Comparison of ENCODE assay signal across 8 mouse cellular contexts in the genomic region with DNA sequence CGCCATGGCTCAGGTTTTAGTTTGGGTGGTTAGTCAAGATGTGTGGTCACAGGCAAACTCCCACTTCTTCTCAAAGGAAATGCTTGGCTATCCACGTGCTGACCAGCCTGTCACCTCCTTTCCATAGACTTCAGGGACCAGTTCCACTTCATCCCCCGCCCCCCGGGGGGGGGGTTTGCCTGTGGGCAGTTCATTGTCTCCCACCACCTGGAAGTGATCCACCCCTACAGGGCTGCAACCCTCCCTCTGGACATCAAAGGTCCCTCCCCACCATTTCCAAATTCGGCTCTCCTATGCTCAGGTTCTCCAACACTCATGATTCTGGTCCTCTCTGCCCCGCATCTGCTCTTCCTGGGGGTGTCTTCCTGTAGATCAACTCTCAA. TPM values are rescaled to one million over a fixed set of nuclear protein-coding genes. Genes with fewer than 3 reads are reported as not detected.
DNase-seq lines count a peak whose midpoint lies in the region; ATAC-seq and TF ChIP-seq lines count a peak whose summit lies in the region.

No protein-coding gene starts in this region.

- no peaks in the 10 kb centered on the region for H3K4me1 ChIP-seq in lung, adult 2 months (ENCODE audit: control insufficient read depth, insufficient read depth, low read length)
- peaks cover 4% of the 10 kb centered on the region; the same call in 1 of the 2 replicates for H3K4me1 ChIP-seq in embryonic facial prominence, embryonic 12.5 days
- H3K4me1 ChIP-seq in intestine, embryonic 14.5 days (replicated peaks; ENCODE audit: control insufficient read depth, insufficient read depth, low read length), result peaks cover 29% of the 10 kb centered on the region

- no peak for TF ChIP-seq CTCF in lung, adult 2 months (IDR thresholded peaks at IDR 0.05; ENCODE audit: insufficient read depth, low read length)

- no peaks in the 10 kb centered on the region for H3K36me3 ChIP-seq in embryonic facial prominence, embryonic 12.5 days
- H3K36me3 ChIP-seq in intestine, embryonic 14.5 days (ENCODE audit: control insufficient read depth, insufficient read depth, low read length), result no peaks in the 10 kb centered on the region
- H3K36me3 ChIP-seq in myocyte (ENCODE audit: control insufficient read depth, insufficient read depth), result peaks cover 2% of the 10 kb centered on the region

- H3K27me3 ChIP-seq in embryonic facial prominence, embryonic 12.5 days, result no peaks in the 10 kb centered on the region
- H3K27me3 ChIP-seq in intestine, embryonic 14.5 days (replicated peaks; ENCODE audit: control insufficient read depth, insufficient read depth, low read length), result no peaks in the 10 kb centered on the region
- H3K27me3 ChIP-seq in myocyte (ENCODE audit: control insufficient read depth, insufficient read depth, insufficient read length), result no peaks in the 10 kb centered on the region

- no peaks in the 10 kb centered on the region for H3K9me3 ChIP-seq in embryonic facial prominence, embryonic 12.5 days
- peaks cover 2% of the 10 kb centered on the region; the same call in 1 of the 2 replicates for H3K9me3 ChIP-seq in intestine, embryonic 14.5 days (ENCODE audit: control insufficient read depth, low read length)

- H3K4me3 ChIP-seq in lung, adult 2 months (replicated peaks; ENCODE audit: extremely low read depth, low read depth, low read length), result peak overlapping the region; percentile 22
- peak overlapping the region; percentile 72 for H3K4me3 ChIP-seq in embryonic facial prominence, embryonic 12.5 days
- H3K4me3 ChIP-seq in intestine, embryonic 14.5 days (ENCODE audit: low read depth, low read length), result peak overlapping the region; percentile 87
- peak overlapping the region; percentile 74 for H3K4me3 ChIP-seq in myocyte

- 0 out of 2 replicates have a peak, but pooled peaks have one; percentile 7 for ATAC-seq in embryonic facial prominence, embryonic 12.5 days (ENCODE audit: insufficient number of reproducible peaks, insufficient read depth, low FRiP score, low TSS enrichment)
- peak; percentile 33; the same call in 1 of the 2 replicates for ATAC-seq in intestine, embryonic 14.5 days (replicated peaks; ENCODE audit: low FRiP score, low TSS enrichment, low read depth)

- 0 out of 2 replicates have a peak overlapping the region, but pooled peaks have one; percentile 46 for H3K27ac ChIP-seq in embryonic facial prominence, embryonic 12.5 days
- H3K27ac ChIP-seq in intestine, embryonic 14.5 days (ENCODE audit: low read depth), result peak overlapping the region; percentile 86

- H3ac ChIP-seq in myocyte (ENCODE audit: control insufficient read depth, insufficient read length), result peak overlapping the region; percentile 46

- no peak for TF ChIP-seq POLR2A in lung, adult 2 months (IDR thresholded peaks at IDR 0.05; ENCODE audit: borderline replicate concordance, extremely low read depth, low read depth, low read length)
- TF ChIP-seq POLR2A in myocyte (IDR thresholded peaks at IDR 0.05; ENCODE audit: insufficient read length, low read depth), result no peak

- WGBS in lung, adult 2 months, result 0% methylated on average over 6 of the region's 6 CpGs
- WGBS in embryonic facial prominence, embryonic 12.5 days, result 2% methylated on average over 6 of the region's 6 CpGs
- 3% methylated on average over 5 of the region's 6 CpGs for WGBS in intestine, embryonic 14.5 days

- peaks cover 54% of the 10 kb centered on the region for H3K79me2 ChIP-seq in myocyte (ENCODE audit: control insufficient read depth, insufficient read depth)

- DNase-seq in lung, adult 2 months, result no peak
- DNase-seq in lung, postnatal 25 days (ENCODE audit: low spot score), result no peak
- no peak for DNase-seq in intestine, embryonic 14.5 days (ENCODE audit: low spot score)
- DNase-seq in thymus, postnatal 0 days (ENCODE audit: low spot score), result no peak
- no peak for DNase-seq in gastrocnemius, postnatal 10 days
- DNase-seq in layer of hippocampus, adult 9-10 months (ENCODE audit: low spot score), result no peak

- H3K4me2 ChIP-seq in embryonic facial prominence, embryonic 12.5 days (replicated peaks), result peak overlapping the region; percentile 87
- H3K4me2 ChIP-seq in intestine, embryonic 14.5 days (ENCODE audit: low read length), result peak overlapping the region; percentile 65
- H3K4me2 ChIP-seq in myocyte (ENCODE audit: low read depth), result peak overlapping the region; percentile 83

- peak overlapping the region; percentile 64 for H3K9ac ChIP-seq in embryonic facial prominence, embryonic 12.5 days
- peak overlapping the region; percentile 80 for H3K9ac ChIP-seq in intestine, embryonic 14.5 days (ENCODE audit: low read length)

TF ChIP-seq in myocyte, 11 proteins besides CTCF, POLR2A, EP300 and RAD21:
- TF ChIP-seq CEBPB (IDR thresholded peaks at IDR 0.05; ENCODE audit: insufficient read depth, poor library complexity, severe bottlenecking) (no peak), MAX (IDR thresholded peaks at IDR 0.05; ENCODE audit: low read depth) (no peak), MYOG (IDR thresholded peaks at IDR 0.05; ENCODE audit: control insufficient read depth in 1 of 3, insufficient read depth in 1 of 3, insufficient read length in 2 of 3, low read depth in 2 of 3) (no peak), SRF (IDR thresholded peaks at IDR 0.05; ENCODE audit: control insufficient read depth, insufficient read length, low read depth) (no peak), TCF3 (IDR thresholded peaks at IDR 0.05; ENCODE audit: insufficient read length, low read depth) (no peak), POLR2AphosphoS2 (IDR thresholded peaks at IDR 0.05; ENCODE audit: insufficient read length, low read depth) (no peak), MYOD1 (IDR thresholded peaks at IDR 0.05; ENCODE audit: control insufficient read depth in 1 of 3, insufficient read length in 2 of 3, low read depth in 2 of 3) (no peak), USF1 (IDR thresholded peaks at IDR 0.05; ENCODE audit: low read depth) (no peak), TCF12 (IDR thresholded peaks at IDR 0.05; ENCODE audit: insufficient read depth, poor library complexity, severe bottlenecking) (no peak), REST (IDR thresholded peaks at IDR 0.05; ENCODE audit: insufficient read depth, insufficient read length) (no peak), E2F4 (IDR thresholded peaks at IDR 0.05; ENCODE audit: insufficient read depth) (no peak)

RNA-seq across cellular contexts. Expression of a gene that starts 33.7 kb away (rescaled TPM):
- 6.1 and 13.9 TPM in 2 replicates for polyA plus RNA-seq in lung, adult 2 months (2012; rRNA removed)
- polyA plus RNA-seq in embryonic facial prominence, embryonic 12.5 days (2016; fragmentation: Nextera tagmentation; extraction: Ambion mirVana), result 16.9 and 17.0 TPM in 2 replicates
- 60.5 and 70.1 TPM in 2 replicates for polyA plus RNA-seq in intestine, embryonic 14.5 days (2014; fragmentation: Nextera tagmentation; extraction: Ambion mirVana)
- polyA plus RNA-seq in myocyte (2012; fragmentation: generic; extraction: Trizol), result 58.2 TPM
- 5.3 and 6.0 TPM in 2 replicates for polyA plus RNA-seq in thymus, postnatal 0 days (2015; fragmentation: Nextera tagmentation; extraction: Ambion mirVana)
- 10 to 100 TPM; 21.7 to 22.1 TPM for total RNA-seq in gastrocnemius, postnatal 10 days (2021)

Comparison
In these comparisons a context has a peak if more than half of its experiments do, and no peak if none do; other contexts are left out.
1. H3K4me3 ChIP-seq: peak in every context shown above with its lines; median percentile 87 in intestine, embryonic 14.5 days; 74 in myocyte; 72 in embryonic facial prominence, embryonic 12.5 days; 22 in lung, adult 2 months.